Mouse (Mus musculus) hindbrain, embryonic 11.5 days (tissue): ENCODE results near the gene Dnajc16. TPM values are rescaled to one million over a fixed set of nuclear protein-coding genes. Genes with fewer than 3 reads are reported as not detected.
A peak's percentile ranks its signal among the peaks of the same experiment; 100 is the strongest.

Experiments
- ATAC-seq: fragments of 200-750 bp; cut with Nextera tagmentation; 2 replicates; pipeline ENCODE4 v1.8.0; 2017; ENCODE audit warnings: mild to moderate bottlenecking, moderate TSS enrichment, moderate library complexity; ENCODE audit not compliant: low FRiP score
- DNase-seq: peaks from one replicate; pipeline ENCODE4 v3.0.0-alpha.2; 2015; ENCODE audit warnings: low spot score
- H3K27ac ChIP-seq: fragments of 300-500 bp; sonication (generic); 2 replicates; pipeline ENCODE4 v1.5.1; 2014; ENCODE audit warnings: mild to moderate bottlenecking, low read depth, low read length
- H3K27me3 ChIP-seq: fragments of 300-500 bp; sonication (generic); 2 replicates; pipeline ENCODE4 v1.6.1; 2014; ENCODE audit warnings: mild to moderate bottlenecking, low read length, moderate library complexity, mixed read lengths; ENCODE audit not compliant: control insufficient read depth, insufficient read depth
- H3K36me3 ChIP-seq: fragments of 300-500 bp; sonication (generic); 2 replicates; pipeline ENCODE4 v1.6.1; 2014; ENCODE audit warnings: mild to moderate bottlenecking, low read length, moderate library complexity, mixed read lengths; ENCODE audit not compliant: control insufficient read depth, insufficient read depth
- H3K4me1 ChIP-seq: fragments of 300-500 bp; sonication (generic); replicated peaks from 2 replicates; pipeline ENCODE4 v1.6.1; 2014; ENCODE audit warnings: low read length, mixed read lengths; ENCODE audit not compliant: control insufficient read depth, insufficient read depth
- H3K4me2 ChIP-seq: fragments of 300-500 bp; sonication (generic); replicated peaks from 2 replicates; pipeline ENCODE4 v1.6.1; 2014; ENCODE audit warnings: mild to moderate bottlenecking, low read depth, low read length
- H3K4me3 ChIP-seq: fragments of 300-500 bp; sonication (generic); 2 replicates; pipeline ENCODE4 v1.5.1; 2014; ENCODE audit warnings: low read depth, low read length
- H3K9ac ChIP-seq: fragments of 300-500 bp; sonication (generic); 2 replicates; pipeline ENCODE4 v1.6.1; 2014; ENCODE audit warnings: low read depth, low read length
- H3K9me3 ChIP-seq: fragments of 300-500 bp; sonication (generic); 2 replicates; pipeline ENCODE4 v1.6.1; 2016; ENCODE audit warnings: low read length; ENCODE audit not compliant: control insufficient read depth
- WGBS: fragments of 180-500 bp; shearing (Covaris S2); extraction: QIAGEN DNeasy Blood & Tissue Kit; methylation state at CpG from one replicate; pipeline ENCODE4 v1.1.7; 2014; 5-methylcytosine and 5-hydroxymethylcytosine counted together
- polyA plus RNA-seq: library from polyadenylated mRNA; unstranded; fragments of >200 nt; fragmentation: Nextera tagmentation; extraction: Ambion mirVana; gene quantifications from 2 replicates; pipeline ENCODE4 v1.2.1, GENCODE M21; 2014

Dnajc16 gene
- polyA plus RNA-seq, 1 experiment from 2014 or later: 4.9 TPM

- no peak for ATAC-seq
- no peak for DNase-seq
- 15% methylated on average over 10 of the region's 10 CpGs for whole genome bisulfite sequencing
Observed at GRCm38 (mm10) chr4:141792554-141793281, 2.0 kb upstream of the Dnajc16 start.

DNA sequence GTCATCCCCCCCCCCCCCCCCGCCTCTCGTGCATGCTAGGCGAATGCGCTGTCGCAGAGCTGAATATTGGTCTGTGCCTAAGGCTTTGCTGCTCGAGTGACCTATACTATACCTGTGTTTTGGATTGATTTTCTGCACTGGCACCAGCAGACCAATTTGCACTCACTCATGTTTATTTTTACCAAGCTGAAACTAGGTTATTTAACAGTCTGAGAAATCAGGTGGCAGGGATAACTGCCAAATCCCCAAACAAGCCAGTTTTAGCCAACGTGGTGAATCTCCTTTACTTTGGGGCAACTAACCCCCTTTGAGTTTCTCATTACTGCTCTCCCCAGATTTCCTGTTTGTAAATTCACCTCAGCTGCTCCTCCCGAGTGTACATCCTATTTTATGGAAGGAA is 1.2 kb upstream of the Dnajc16 start:
- H3K9ac ChIP-seq: no peak overlapping the region
- no peaks in the 10 kb centered on the region for H3K9me3 ChIP-seq
- 93% methylated on average over 8 of the region's 8 CpGs for WGBS
- no peak for ATAC-seq
- H3K4me3 ChIP-seq: no peak overlapping the region
- H3K4me1 ChIP-seq: peaks cover 4% of the 10 kb centered on the region; the same call in 1 of the 2 replicates
- H3K27ac ChIP-seq: no peak overlapping the region
- no peak for DNase-seq
- H3K27me3 ChIP-seq: no peaks in the 10 kb centered on the region
- H3K4me2 ChIP-seq: no peak overlapping the region
- H3K36me3 ChIP-seq: no peaks in the 10 kb centered on the region

More at GRCm38 (mm10) chr4:141792554-141793281, 2.0 kb upstream of the Dnajc16 start:
- Histone ChIP-seq H3K9me3 (no peaks in the 10 kb centered on the region), H3K9ac (peak overlapping the region; percentile 43; the same call in 1 of the 2 replicates), H3K27me3 (no peaks in the 10 kb centered on the region), H3K4me3 (peak overlapping the region; percentile 70), H3K4me2 (peak overlapping the region; percentile 50), H3K4me1 (peaks cover 4% of the 10 kb centered on the region; the same call in 1 of the 2 replicates), H3K36me3 (peaks cover 4% of the 10 kb centered on the region; the same call in 1 of the 2 replicates), H3K27ac (peak overlapping the region; percentile 85)

- DNase-seq: no peak
- 90% methylated on average over 7 of the region's 7 CpGs for WGBS
- Histone ChIP-seq H3K4me2 (no peak overlapping the region), H3K27ac (no peak overlapping the region), H3K36me3 (no peaks in the 10 kb centered on the region), H3K9ac (no peak overlapping the region), H3K4me3 (no peak overlapping the region), H3K27me3 (no peaks in the 10 kb centered on the region), H3K9me3 (no peaks in the 10 kb centered on the region), H3K4me1 (peaks cover 4% of the 10 kb centered on the region; the same call in 1 of the 2 replicates)
- no peak for ATAC-seq
Observed at GRCm38 (mm10) chr4:141791486-141791885, 755 bp upstream of the Dnajc16 start.

DNA sequence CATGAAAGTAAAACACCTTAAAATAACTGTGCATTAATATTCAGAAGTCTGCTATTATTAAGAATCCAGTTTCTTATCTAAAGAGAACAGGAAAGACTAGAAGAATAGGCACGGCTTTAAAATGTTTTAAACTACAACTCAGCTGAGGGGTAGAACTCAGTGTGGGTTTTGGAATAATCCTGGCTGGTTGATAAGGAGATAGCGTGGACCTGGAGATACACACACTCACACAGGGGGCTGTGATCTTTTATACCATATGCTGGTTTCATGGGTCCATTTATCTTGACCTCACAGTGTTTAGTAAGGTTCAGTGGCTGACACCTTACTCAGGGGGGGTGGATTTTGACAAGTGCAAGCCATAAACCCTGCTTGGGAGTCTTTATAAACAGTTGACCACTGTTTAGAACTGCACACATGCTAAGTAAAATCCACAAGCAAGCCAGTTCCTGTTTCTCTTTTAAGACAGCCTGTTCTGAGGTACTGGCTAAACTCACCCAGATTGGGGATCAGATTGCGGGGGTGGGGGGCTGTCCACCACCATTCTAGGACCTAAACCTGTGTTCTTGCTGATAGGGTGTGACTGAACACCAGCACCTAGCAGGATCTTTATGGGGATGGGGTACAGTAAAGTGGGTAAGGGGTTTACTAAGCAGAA is 1.0 kb downstream of the Dnajc16 start:
- WGBS: 59% methylated on average over 3 of the region's 3 CpGs
- Histone ChIP-seq H3K27me3 (no peaks in the 10 kb centered on the region), H3K36me3 (no peaks in the 10 kb centered on the region), H3K4me3 (peak overlapping the region; percentile 86), H3K9me3 (no peaks in the 10 kb centered on the region), H3K27ac (no peak overlapping the region), H3K4me1 (peaks cover 4% of the 10 kb centered on the region; the same call in 1 of the 2 replicates), H3K4me2 (peak overlapping the region; percentile 76), H3K9ac (peak overlapping the region; percentile 85)
- no peak for ATAC-seq
- DNase-seq: no peak

- Histone ChIP-seq H3K9ac (no peak overlapping the region), H3K4me2 (no peak overlapping the region), H3K27ac (no peak overlapping the region), H3K4me1 (peaks cover 4% of the 10 kb centered on the region; the same call in 1 of the 2 replicates), H3K36me3 (no peaks in the 10 kb centered on the region), H3K4me3 (no peak overlapping the region), H3K27me3 (no peaks in the 10 kb centered on the region), H3K9me3 (no peaks in the 10 kb centered on the region)
- ATAC-seq (no peak), DNase-seq (no peak)
- WGBS: 90% methylated on average over 7 of the region's 7 CpGs
Observed at GRCm38 (mm10) chr4:141787462-141787861, 3.3 kb downstream of the Dnajc16 start.

DNA sequence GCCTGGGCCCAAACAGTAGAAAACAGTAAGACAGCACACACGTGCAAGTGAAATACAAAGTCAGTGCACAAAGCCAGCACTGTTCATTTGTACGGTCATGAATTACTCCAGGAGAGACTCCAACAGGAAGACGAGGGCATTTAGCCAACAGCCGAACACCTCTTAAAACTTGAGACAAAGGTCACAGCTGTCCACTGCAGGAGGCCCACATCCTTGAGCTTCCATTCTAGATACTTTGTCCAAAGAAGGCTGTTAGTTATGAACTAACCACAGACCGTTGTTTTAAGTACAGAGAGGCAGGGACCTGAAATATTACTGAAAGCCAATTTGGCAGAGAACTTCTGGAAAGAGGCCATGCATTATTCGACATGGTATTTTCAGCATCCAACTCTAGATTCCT is 3.7 kb downstream of the Dnajc16 start:
- H3K9me3 ChIP-seq: no peaks in the 10 kb centered on the region
- ATAC-seq (no peak), DNase-seq (no peak)
- H3K27ac ChIP-seq: no peak overlapping the region
- no peak overlapping the region for H3K4me3 ChIP-seq
- H3K4me2 ChIP-seq: no peak overlapping the region
- H3K9ac ChIP-seq: no peak overlapping the region
- peaks cover 4% of the 10 kb centered on the region; the same call in 1 of the 2 replicates for H3K4me1 ChIP-seq
- no peaks in the 10 kb centered on the region for H3K27me3 ChIP-seq
- H3K36me3 ChIP-seq: no peaks in the 10 kb centered on the region
- 84% methylated on average over 6 of the region's 6 CpGs for WGBS

GRCm38 (mm10) chr4:141786141-141786540 is 4.6 kb downstream of the Dnajc16 start:
- Histone ChIP-seq H3K4me3 (no peak overlapping the region), H3K27ac (no peak overlapping the region), H3K9me3 (no peaks in the 10 kb centered on the region), H3K9ac (no peak overlapping the region), H3K4me2 (no peak overlapping the region), H3K36me3 (no peaks in the 10 kb centered on the region), H3K4me1 (peaks cover 4% of the 10 kb centered on the region; the same call in 1 of the 2 replicates), H3K27me3 (no peaks in the 10 kb centered on the region)
- no peak for ATAC-seq
- 94% methylated on average over 13 of the region's 13 CpGs for WGBS
- DNase-seq: no peak

- Histone ChIP-seq H3K4me3 (no peak overlapping the region), H3K27ac (no peak overlapping the region), H3K27me3 (no peaks in the 10 kb centered on the region), H3K9me3 (no peaks in the 10 kb centered on the region), H3K36me3 (no peaks in the 10 kb centered on the region), H3K4me1 (peaks cover 3% of the 10 kb centered on the region; the same call in 1 of the 2 replicates), H3K9ac (no peak overlapping the region), H3K4me2 (no peak overlapping the region)
- WGBS: 81% methylated on average over 5 of the region's 5 CpGs
- DNase-seq (no peak), ATAC-seq (no peak)
Observed at GRCm38 (mm10) chr4:141784835-141785234, 5.9 kb downstream of the Dnajc16 start.
